Mouse (Mus musculus) cerebellum, adult 8-10 months (tissue): ENCODE data around the gene Tmod3.
"Not testable (repeated sequence)": the region's sequence is repeated elsewhere in the genome, so short reads cannot be mapped to it uniquely, and the experiment has no call there.

Experiments used
- DNase-seq: peaks from one replicate; pipeline ENCODE4 v3.0.0; 2022

Gene Tmod3

GRCm38 (mm10) chr9:75494407-75495005, 65.0 kb downstream of the Tmod3 start:
- peak; percentile 71 for DNase-seq

DNA sequence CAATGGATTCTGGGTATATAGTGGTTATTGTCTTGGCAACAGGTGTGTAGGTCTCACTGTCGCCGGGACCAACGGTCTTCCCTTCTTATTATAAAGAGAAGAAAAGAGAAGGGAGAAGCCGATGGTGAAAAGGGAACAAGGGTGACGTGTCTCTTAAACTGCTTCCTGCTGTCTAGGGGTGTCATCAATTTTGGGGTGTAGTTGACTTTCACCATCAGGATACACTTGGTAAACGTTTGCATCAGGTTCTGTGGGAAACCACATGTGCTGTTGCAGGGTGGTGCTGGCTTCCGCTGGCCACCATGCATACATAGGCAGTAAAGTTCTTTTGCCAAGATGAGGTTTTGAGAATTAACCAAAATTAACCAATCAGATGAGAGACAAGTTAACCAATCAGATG, 71.2 kb downstream of the Tmod3 start:
- DNase-seq: not testable (repeated sequence)

DNA sequence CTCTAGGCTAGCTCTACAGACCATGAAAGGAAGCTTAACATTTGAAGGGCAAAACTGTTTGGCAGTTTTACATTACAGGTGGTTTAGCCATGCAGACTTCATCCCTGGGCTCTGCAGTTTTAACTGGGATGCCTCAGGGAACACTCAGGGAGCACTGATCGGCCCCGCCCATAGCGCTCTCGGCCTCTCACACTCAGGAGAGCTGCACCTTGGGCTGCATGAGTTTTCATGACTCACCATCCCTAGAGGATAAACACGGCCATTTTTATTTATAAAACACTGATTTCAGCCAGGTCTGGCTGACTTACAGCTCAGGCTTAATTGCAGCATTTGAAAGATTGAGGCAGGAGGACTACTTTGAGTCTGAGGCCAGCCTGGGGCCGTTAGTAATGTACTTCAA, 74.2 kb downstream of the Tmod3 start:
- DNase-seq: no peak

DNA sequence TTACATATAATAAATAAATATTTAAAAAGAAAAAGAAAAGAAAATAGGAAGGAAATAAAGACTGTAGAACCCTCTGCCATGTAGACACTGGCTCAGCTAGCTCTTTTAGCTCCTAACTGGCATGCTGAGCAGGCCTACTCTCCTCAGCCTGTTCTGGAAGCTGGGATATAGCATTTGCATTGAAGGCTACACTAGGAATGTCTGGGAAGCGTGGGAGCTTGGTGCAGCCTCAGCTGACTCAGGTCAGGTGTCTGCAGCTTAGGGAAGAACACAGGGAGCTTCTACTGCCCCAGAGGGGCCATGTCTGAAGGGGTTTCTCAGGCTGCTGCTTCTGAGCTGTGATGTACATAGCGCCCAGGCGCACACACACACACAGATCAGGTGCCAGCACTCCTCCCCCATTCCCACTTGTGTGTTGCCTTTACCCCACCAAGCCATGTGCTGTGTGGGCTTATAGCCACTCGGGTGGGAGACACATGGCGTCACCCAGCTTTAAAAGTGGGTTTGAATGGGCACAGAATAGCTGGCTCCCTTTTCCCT, 78.9 kb downstream of the Tmod3 start:
- no peak for DNase-seq

- peak; percentile 70 for DNase-seq
Observed at GRCm38 (mm10) chr9:75479106-75479725, 80.2 kb downstream of the Tmod3 start.

DNA sequence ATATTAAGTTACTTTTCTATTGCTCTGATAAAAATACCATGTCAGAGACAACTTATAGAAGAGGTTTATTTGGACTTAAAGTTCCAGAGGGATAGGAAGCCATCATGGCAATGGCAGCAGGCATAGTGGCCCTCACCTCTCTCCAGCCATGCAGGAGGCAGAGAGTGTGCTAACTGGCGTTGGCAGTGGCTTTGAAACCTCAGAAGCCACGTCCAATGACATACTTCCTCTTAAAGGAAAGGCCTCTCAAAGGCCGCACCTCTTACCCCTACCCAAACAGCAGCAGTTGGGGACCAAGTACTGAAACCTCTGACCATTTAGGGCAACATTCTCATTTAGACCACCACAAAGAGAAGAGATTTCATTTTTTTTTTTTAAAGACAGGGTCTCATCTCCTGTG, 82.2 kb downstream of the Tmod3 start:
- no peak for DNase-seq

DNA sequence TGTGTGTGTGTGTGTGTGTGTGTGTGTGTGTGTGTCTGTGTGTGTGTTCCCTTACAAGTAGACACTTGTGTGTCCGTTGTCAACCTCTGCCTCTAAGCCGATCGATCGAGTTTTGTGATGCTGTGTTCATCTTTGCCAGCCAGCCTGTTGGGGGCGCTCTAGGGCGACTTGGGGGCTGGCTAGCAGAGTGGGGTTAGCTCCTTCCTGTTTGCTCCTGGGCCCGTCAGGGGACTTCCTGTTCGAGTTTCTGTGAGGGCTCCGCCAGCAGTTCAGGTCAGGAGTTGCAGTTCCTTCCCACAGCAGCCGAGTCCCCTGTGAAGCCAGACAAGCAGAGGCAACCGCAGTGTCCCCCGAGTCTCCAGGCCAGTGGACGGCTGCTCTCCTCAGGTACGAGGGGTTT, 91.2 kb downstream of the Tmod3 start:
- DNase-seq: no peak

DNA sequence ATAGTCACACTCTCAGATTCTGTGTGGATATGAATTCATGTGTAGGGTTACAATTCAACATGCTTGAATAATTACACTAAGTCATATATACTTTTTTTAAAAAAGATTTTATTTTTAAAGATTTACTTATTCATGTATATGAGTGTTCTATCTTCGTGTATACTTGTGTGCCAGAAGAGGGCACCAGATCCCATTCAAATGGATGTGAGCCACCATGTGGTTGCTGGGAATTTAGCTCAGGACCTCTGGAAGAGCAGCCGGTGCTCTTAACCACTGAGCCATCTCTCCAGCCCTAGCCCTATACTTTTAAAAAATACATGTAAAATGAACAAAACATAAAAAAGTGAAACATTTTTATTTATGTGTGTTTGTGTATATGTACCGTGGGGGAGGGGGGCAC, 91.9 kb downstream of the Tmod3 start:
- no peak for DNase-seq

GRCm38 (mm10) chr9:75466641-75467040, 92.8 kb downstream of the Tmod3 start:
- DNase-seq: no peak

DNA sequence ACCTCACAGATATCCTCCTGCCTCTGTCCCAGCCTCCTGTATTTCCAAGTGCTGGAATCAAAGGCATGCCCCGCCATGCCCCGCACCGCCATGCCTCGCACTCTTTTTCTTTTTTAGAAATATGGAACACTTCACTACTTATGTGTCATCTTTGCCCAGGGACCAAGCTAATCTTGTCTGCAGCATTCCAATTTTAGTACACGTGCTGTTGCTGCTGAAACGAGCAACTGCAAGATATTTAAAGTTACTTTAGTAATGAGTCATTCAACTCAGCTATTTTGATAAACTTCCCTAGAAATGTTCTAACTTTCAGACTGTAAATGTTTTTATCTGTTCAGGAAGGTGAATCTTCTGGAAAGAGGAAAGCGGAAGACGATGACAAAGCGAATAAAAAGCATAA, 93.6 kb downstream of the Tmod3 start:
- no peak for DNase-seq

GRCm38 (mm10) chr9:75463050-75463660, 96.3 kb downstream of the Tmod3 start:
- DNase-seq: no peak

GRCm38 (mm10) chr9:75455684-75456083, 103.8 kb downstream of the Tmod3 start:
- DNase-seq: no peak

GRCm38 (mm10) chr9:75453994-75454393, 105.5 kb downstream of the Tmod3 start:
- DNase-seq: no peak

DNA sequence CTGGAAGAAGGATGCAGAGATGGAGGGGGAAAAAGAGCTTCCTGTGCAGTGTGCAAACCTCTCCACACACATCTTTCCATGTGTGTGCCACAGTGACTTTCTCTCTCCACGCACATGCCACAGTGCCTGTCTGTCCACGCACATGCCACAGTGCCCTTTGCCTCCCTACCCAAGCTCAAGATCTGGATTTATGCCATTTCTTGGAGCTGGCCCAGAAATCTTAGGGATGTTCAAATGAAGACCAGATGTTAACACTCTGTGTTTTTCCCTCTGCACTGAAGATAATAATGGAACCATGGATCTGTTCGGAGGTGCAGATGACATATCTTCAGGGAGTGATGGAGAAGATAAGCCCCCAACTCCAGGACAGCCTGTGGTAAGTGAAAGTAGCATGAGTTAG, 111.4 kb downstream of the Tmod3 start:
- DNase-seq: no peak
